Mouse (Mus musculus) adrenal gland, postnatal 4 days (tissue): Measurements from ENCODE around the gene Mdk. TPM values are rescaled to one million over a fixed set of nuclear protein-coding genes. Genes with fewer than 3 reads are reported as not detected.

ENCODE experiments used
- DNase-seq, 2 experiments: peaks; one replicate each; pipeline ENCODE4 v3.0.0; 2021 to 2022; ENCODE audit warnings: low spot score in 2 of 2, mixed read lengths in 2 of 2
- microRNA-seq: library from miRNA; unstranded; fragments of <30 nt; microRNA quantifications from one replicate; pipeline ENCODE4 v1.2.0, GENCODE M21; 2021
- total RNA-seq, 2 experiments: library from RNA; stranded (reverse); gene quantifications; 2 replicates each; pipeline ENCODE4 v1.2.3; 2021

Gene Mdk
- total RNA-seq, 2 experiments from 2014 or later: 79.3 to 138 TPM

GRCm38 (mm10) chr2:91920130-91920529, 12.0 kb downstream of the Mdk start:
- DNase-seq: no peak

- no peak for DNase-seq
Measured at GRCm38 (mm10) chr2:91917096-91917495, 15.0 kb downstream of the Mdk start.

- DNase-seq: no peak
Measured at GRCm38 (mm10) chr2:91916346-91916977, 15.6 kb downstream of the Mdk start.

- no peak for DNase-seq
Measured at GRCm38 (mm10) chr2:91913328-91914110, 18.6 kb downstream of the Mdk start.

GRCm38 (mm10) chr2:91912616-91913015, 19.5 kb downstream of the Mdk start:
- DNase-seq: no peak

DNA sequence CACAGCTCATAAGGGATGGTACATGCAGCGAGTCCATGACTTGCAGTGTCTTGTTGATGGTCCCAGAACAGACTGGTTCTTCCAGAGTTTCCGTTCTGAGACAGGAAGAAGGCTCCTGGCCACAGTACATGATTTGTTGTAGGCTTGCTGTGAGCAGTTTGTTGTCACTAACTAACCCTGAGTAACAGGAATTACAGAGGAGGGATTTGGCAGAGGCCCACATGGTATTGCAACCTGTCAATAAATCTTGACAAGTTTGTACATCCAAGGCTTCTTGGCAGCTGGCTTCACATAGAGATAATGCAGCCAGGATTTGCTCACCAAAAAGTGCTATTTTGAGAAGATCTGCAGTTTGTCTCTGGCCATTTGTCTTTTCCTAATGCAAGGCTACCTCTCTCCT, 26.0 kb downstream of the Mdk start:
- no peak for DNase-seq

DNA sequence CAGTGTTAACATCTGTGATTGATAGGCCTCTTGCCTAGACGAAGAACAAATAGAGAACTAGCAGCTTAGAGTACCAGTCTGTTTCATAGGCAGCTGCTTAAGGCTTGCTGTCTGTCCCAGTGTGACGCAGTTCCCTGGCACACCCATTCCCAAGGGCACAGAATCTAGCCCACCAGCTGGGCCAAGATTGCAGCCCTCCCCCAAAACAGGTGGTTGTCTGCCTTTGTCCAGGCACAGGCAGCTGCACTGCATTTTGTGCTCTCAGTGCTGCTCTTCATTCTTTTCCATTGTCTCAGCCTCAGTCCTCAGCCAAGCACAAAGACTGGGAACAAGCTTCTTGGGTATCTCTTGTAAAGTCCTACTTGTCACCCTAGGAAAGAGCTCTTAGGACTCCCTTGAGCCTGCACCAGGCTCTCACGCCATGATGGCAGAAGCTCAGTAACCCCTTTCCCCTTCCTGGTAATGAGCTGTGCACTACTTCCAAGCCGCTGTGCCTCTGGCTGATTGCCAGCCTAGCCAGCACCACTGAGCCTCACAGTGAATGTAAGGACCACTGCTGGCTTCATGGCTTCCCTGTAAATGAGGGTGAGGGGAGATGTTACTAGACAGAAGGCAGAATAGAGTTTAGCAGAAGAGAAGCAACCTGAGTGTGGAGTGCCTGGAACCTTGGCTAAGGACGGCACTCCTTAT, 27.3 kb downstream of the Mdk start:
- DNase-seq: no peak

GRCm38 (mm10) chr2:91903171-91903925, 28.7 kb downstream of the Mdk start:
- DNase-seq: no peak

- no peak for DNase-seq
Measured at GRCm38 (mm10) chr2:91902336-91902735, 29.8 kb downstream of the Mdk start.

- no peak for DNase-seq
Measured at GRCm38 (mm10) chr2:91900431-91900830, 31.7 kb downstream of the Mdk start.

- no peak for DNase-seq
Measured at GRCm38 (mm10) chr2:91899141-91899540, 33.0 kb downstream of the Mdk start.

- DNase-seq: no peak
Measured at GRCm38 (mm10) chr2:91897968-91898367, 34.1 kb downstream of the Mdk start.

- DNase-seq: no peak
Measured at GRCm38 (mm10) chr2:91895401-91895800, 36.7 kb downstream of the Mdk start.

DNA sequence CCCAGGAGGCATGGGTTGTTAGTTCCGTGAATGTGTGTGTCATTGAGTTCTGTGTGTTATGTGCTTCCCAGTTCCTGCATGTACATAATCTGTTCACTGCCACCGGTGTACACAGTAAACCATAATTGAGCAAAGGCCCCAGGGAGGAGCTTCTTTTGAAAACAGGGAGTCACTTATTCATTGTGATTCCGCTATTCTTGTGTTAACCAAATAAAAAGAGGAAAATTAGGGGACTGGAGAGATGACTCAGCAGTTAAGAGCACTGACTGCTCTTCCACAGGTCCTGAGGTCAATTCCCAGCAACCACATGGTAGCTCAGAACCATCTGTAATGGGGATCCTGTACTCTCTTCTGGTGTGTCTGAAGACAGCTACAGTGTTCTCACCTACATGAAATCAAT, 37.4 kb downstream of the Mdk start:
- no peak for DNase-seq

DNA sequence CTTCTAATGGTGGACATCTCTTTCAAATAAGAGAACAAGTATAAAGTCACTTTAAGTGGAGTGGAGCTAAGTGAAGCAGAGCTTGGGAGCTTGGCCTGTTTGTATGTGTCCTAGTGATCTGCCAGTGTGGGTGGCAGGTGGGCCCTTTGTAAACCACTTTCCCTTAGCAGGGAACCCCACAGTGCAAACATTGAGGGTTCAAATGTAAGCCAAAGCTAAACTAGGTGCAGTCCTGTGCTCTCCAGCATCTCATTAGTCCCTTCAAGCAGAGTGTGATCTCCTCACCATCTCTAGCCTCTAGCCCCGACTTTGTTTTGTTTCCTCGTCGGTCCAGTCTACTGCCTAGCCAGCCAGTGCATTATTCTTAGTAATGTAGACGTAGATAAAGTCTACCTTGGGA, 47.5 kb downstream of the Mdk start:
- no peak for DNase-seq

- no peak for DNase-seq
Measured at GRCm38 (mm10) chr2:91883961-91884360, 48.1 kb downstream of the Mdk start.

Small RNA genes lying within 50 kb of the gene (microRNA-seq; reads per million reads assigned to microRNA genes)
- not detected for gene Mir6999

Other genes starting within 250 kb of the Mdk start
- gene Atg13, start 221.7 kb downstream of the Mdk start, total RNA-seq: 10 to 100 TPM; 62.3 to 64.2 TPM
- 10 to 100 TPM; 13.5 to 14.6 TPM for gene Harbi1, start 221.4 kb downstream of the Mdk start, total RNA-seq
- 10 to 100 TPM; 37.3 to 40.9 TPM for gene Ambra1, start 202.2 kb downstream of the Mdk start, total RNA-seq
- under 1 TPM; 0.34 to 0.42 TPM for gene Chrm4, start 5.0 kb downstream of the Mdk start, total RNA-seq
- gene Gm9821, start 13.4 kb upstream of the Mdk start, total RNA-seq: not detected
- gene Dgkz, start 43.6 kb upstream of the Mdk start, total RNA-seq: 10 to 100 TPM; 91.3 to 98.4 TPM
- 10 to 100 TPM; 20.0 to 22.7 TPM for gene Creb3l1, start 92.2 kb upstream of the Mdk start, total RNA-seq
- gene Phf21a, start 160.8 kb upstream of the Mdk start, total RNA-seq: 100 to 1,000 TPM; 108 to 115 TPM